Comparison of ENCODE assay signal across 26 mouse cellular contexts in genomic region chr3:33508277-33508676, GRCm38 (mm10).
"Had no signal": no experiment of that assay in that cellular context is flagged by ENCODE, and none has a peak within 500 bp of the region (broad histone marks: within the 10 kb centered on the region; RNA-seq: fewer than 3 reads in every experiment).

No protein-coding gene starts in this region.

- H3K27me3 ChIP-seq: heart, embryonic 13.5 days; heart, embryonic 15.5 days; hindbrain, embryonic 13.5 days; hindbrain, embryonic 15.5 days; limb, embryonic 12.5 days; liver, embryonic 13.5 days; liver, embryonic 15.5 days had no signal

- H3K36me3 ChIP-seq: heart, embryonic 13.5 days; heart, embryonic 15.5 days; hindbrain, embryonic 13.5 days; hindbrain, embryonic 15.5 days; limb, embryonic 10.5 days; limb, embryonic 12.5 days; liver, embryonic 13.5 days; liver, embryonic 15.5 days had no signal

- ATAC-seq: hindbrain, postnatal 0 days; intestine, postnatal 0 days had no signal

- DNase-seq: gastrocnemius, postnatal 14 days; gastrocnemius, postnatal 36 days; heart, adult 11 months; heart, adult 2 months; heart, postnatal 14 days; heart, postnatal 36 days; kidney, adult 18-20 months; kidney, adult 8-10 months; kidney, postnatal 10 days; kidney, postnatal 25 days; kidney, postnatal 4 days; liver; liver, embryonic 13.5 days had no signal

- H3K4me2 ChIP-seq: heart, embryonic 11.5 days; heart, embryonic 13.5 days; heart, embryonic 15.5 days; hindbrain, embryonic 13.5 days; hindbrain, embryonic 15.5 days; limb, embryonic 12.5 days; liver, embryonic 11.5 days; liver, embryonic 13.5 days; liver, embryonic 15.5 days had no signal

- H3K9ac ChIP-seq: heart, embryonic 13.5 days; heart, embryonic 15.5 days; hindbrain, embryonic 13.5 days; hindbrain, embryonic 15.5 days; limb, embryonic 12.5 days; liver, embryonic 13.5 days; liver, embryonic 15.5 days had no signal

- H3K4me1 ChIP-seq: heart, embryonic 13.5 days; heart, embryonic 15.5 days; hindbrain, embryonic 13.5 days; hindbrain, embryonic 15.5 days; limb, embryonic 10.5 days; limb, embryonic 12.5 days; liver, embryonic 13.5 days; liver, embryonic 15.5 days had no signal

- H3K27ac ChIP-seq: heart, adult 2 months; heart, embryonic 13.5 days; heart, embryonic 15.5 days; hindbrain, embryonic 13.5 days; hindbrain, embryonic 15.5 days; hindbrain, postnatal 0 days; layer of hippocampus, adult 2 months; left cerebral cortex, adult 2 months; limb, embryonic 10.5 days; limb, embryonic 12.5 days; liver, embryonic 13.5 days; liver, embryonic 15.5 days had no signal

- H3K9me3 ChIP-seq: heart, embryonic 15.5 days; hindbrain, embryonic 13.5 days; hindbrain, embryonic 15.5 days; limb, embryonic 10.5 days; liver, embryonic 13.5 days; liver, embryonic 15.5 days had no signal

- H3K4me3 ChIP-seq: heart, adult 2 months; heart, embryonic 13.5 days; heart, embryonic 15.5 days; hindbrain, embryonic 13.5 days; hindbrain, embryonic 15.5 days; layer of hippocampus, adult 2 months; left cerebral cortex, adult 2 months; limb, embryonic 10.5 days; limb, embryonic 12.5 days; liver, embryonic 13.5 days; liver, embryonic 15.5 days had no signal
